In genomic region chr5:131729456-131729855, GRCm38 (mm10) we compare ENCODE assay signal across 25 mouse cellular contexts.
DNase-seq lines count a peak whose midpoint lies in the region; ATAC-seq lines count a peak whose summit lies in the region.
"Had no signal": no experiment of that assay in that cellular context is flagged by ENCODE, and none has a peak within 500 bp of the region (broad histone marks: within the 10 kb centered on the region; RNA-seq: fewer than 3 reads in every experiment).

No protein-coding gene starts in this region.

- H3K27me3 ChIP-seq in kidney, embryonic 15.5 days = peaks cover 14% of the 10 kb centered on the region
- H3K27me3 ChIP-seq in forebrain, embryonic 10.5 days (ENCODE audit: poor library complexity, severe bottlenecking) = peaks cover 21% of the 10 kb centered on the region
- H3K27me3 ChIP-seq: hindbrain, embryonic 13.5 days; liver, embryonic 13.5 days; neural tube, embryonic 15.5 days had no signal

- no peak overlapping the region for H3K4me2 ChIP-seq in kidney, embryonic 15.5 days
- H3K4me2 ChIP-seq: hindbrain, embryonic 13.5 days; limb, embryonic 13.5 days; liver, embryonic 13.5 days; midbrain, embryonic 12.5 days; neural tube, embryonic 15.5 days had no signal

- peaks cover 16% of the 10 kb centered on the region for H3K4me1 ChIP-seq in kidney, embryonic 15.5 days
- peaks cover 27% of the 10 kb centered on the region for H3K4me1 ChIP-seq in forebrain, embryonic 10.5 days

- no peaks in the 10 kb centered on the region for H3K9me3 ChIP-seq in kidney, embryonic 15.5 days (replicated peaks)
- no peaks in the 10 kb centered on the region for H3K9me3 ChIP-seq in forebrain, embryonic 10.5 days
- H3K9me3 ChIP-seq: embryonic facial prominence, embryonic 10.5 days; hindbrain, embryonic 13.5 days; limb, embryonic 13.5 days; liver, embryonic 13.5 days; midbrain, embryonic 12.5 days; neural tube, embryonic 15.5 days had no signal

- H3K9ac ChIP-seq in kidney, embryonic 15.5 days = no peak overlapping the region
- H3K9ac ChIP-seq: hindbrain, embryonic 13.5 days; limb, embryonic 13.5 days; liver, embryonic 13.5 days; midbrain, embryonic 12.5 days; neural tube, embryonic 15.5 days had no signal

- H3K36me3 ChIP-seq in kidney, embryonic 15.5 days = no peaks in the 10 kb centered on the region
- H3K36me3 ChIP-seq in forebrain, embryonic 10.5 days (replicated peaks) = no peaks in the 10 kb centered on the region
- H3K36me3 ChIP-seq: embryonic facial prominence, embryonic 10.5 days; hindbrain, embryonic 13.5 days; limb, embryonic 13.5 days; liver, embryonic 13.5 days; midbrain, embryonic 12.5 days; neural tube, embryonic 15.5 days had no signal

- no peak overlapping the region for H3K4me3 ChIP-seq in kidney, embryonic 15.5 days (replicated peaks)
- H3K4me3 ChIP-seq in forebrain, embryonic 10.5 days = no peak overlapping the region
- H3K4me3 ChIP-seq: embryonic facial prominence, embryonic 10.5 days; heart, adult 2 months; hindbrain, embryonic 13.5 days; limb, embryonic 13.5 days; liver, embryonic 13.5 days; midbrain, embryonic 12.5 days; neural tube, embryonic 15.5 days had no signal

- ATAC-seq in kidney, embryonic 15.5 days (replicated peaks; ENCODE audit: low FRiP score) = no peak
- ATAC-seq in cerebellum, adult (ENCODE audit: insufficient number of reproducible peaks, low FRiP score, low TSS enrichment) = no peak
- ATAC-seq: forebrain, embryonic 16.5 days had no signal

- H3K27ac ChIP-seq in kidney, embryonic 15.5 days = no peak overlapping the region
- no peak overlapping the region for H3K27ac ChIP-seq in forebrain, embryonic 10.5 days
- H3K27ac ChIP-seq: embryonic facial prominence, embryonic 10.5 days; heart, adult 2 months; hindbrain, embryonic 13.5 days; kidney, postnatal 0 days; limb, embryonic 13.5 days; liver, embryonic 13.5 days; midbrain, embryonic 12.5 days; neural tube, embryonic 15.5 days had no signal

- WGBS in kidney, embryonic 15.5 days = 56% methylated on average over 4 of the region's 4 CpGs
- 90% methylated on average over 4 of the region's 4 CpGs for WGBS in forebrain, embryonic 10.5 days

- DNase-seq in kidney, adult 11 months = peak; percentile 19
- peak; percentile 31 to 36 for DNase-seq in adrenal gland, adult 18-20 months (ENCODE audit: low spot score in 2 of 2)
- DNase-seq in adrenal gland, postnatal 36 days = peak; percentile 69 to 75
- DNase-seq in kidney, postnatal 36 days = peak; percentile 69 to 76
- DNase-seq in cerebellum, postnatal 25 days = no peak
- no peak for DNase-seq in forebrain, embryonic 10.5 days (ENCODE audit: extremely low spot score, low spot score)
- DNase-seq: cerebellum, adult 9-10 months; gastrocnemius, postnatal 36 days; heart, adult 2 months; heart, postnatal 36 days; layer of hippocampus, adult 9-11 months; liver, embryonic 13.5 days; lung, adult 2 months; right cerebral cortex, postnatal 25 days; spleen, adult 18-20 months; thymus, postnatal 36 days had no signal

Comparison
In these comparisons a context has a peak if more than half of its experiments do, and no peak if none do; other contexts are left out.
1. DNase-seq: peak in kidney, adult 11 months (single experiment), adrenal gland, adult 18-20 months (2 of 2), adrenal gland, postnatal 36 days (2 of 2) and kidney, postnatal 36 days (2 of 2); none in cerebellum, postnatal 25 days (0 of 2) and forebrain, embryonic 10.5 days (single experiment).